Mouse (Mus musculus) stomach, embryonic 15.5 days (tissue): ENCODE measurements around the gene Cdc25b. TPM values are rescaled to one million over a fixed set of nuclear protein-coding genes. Genes with fewer than 3 reads are reported as not detected.

ENCODE experiments used
- ATAC-seq: fragments of 200-750 bp; cut with Nextera tagmentation; 2 replicates; pipeline ENCODE4 v1.8.0; 2017; ENCODE audit warnings: low read depth, moderate number of reproducible peaks, moderate TSS enrichment; ENCODE audit not compliant: insufficient read depth, low FRiP score
- H3K27ac ChIP-seq: fragments of 300-500 bp; sonication (generic); 2 replicates; pipeline ENCODE4 v1.5.1; 2015; ENCODE audit warnings: mild to moderate bottlenecking, inconsistent platforms
- H3K27me3 ChIP-seq: fragments of 300-500 bp; sonication (generic); replicated peaks from 2 replicates; pipeline ENCODE4 v1.6.1; 2015; ENCODE audit warnings: inconsistent platforms
- H3K36me3 ChIP-seq: fragments of 300-500 bp; sonication (generic); 2 replicates; pipeline ENCODE4 v1.6.1; 2015; ENCODE audit warnings: inconsistent platforms
- H3K4me1 ChIP-seq: fragments of 300-500 bp; sonication (generic); 2 replicates; pipeline ENCODE4 v1.6.1; 2015; ENCODE audit warnings: inconsistent platforms
- H3K4me2 ChIP-seq: fragments of 300-500 bp; sonication (generic); 2 replicates; pipeline ENCODE4 v1.6.1; 2015; ENCODE audit warnings: mild to moderate bottlenecking, inconsistent platforms
- H3K4me3 ChIP-seq: fragments of 300-500 bp; sonication (generic); replicated peaks from 2 replicates; pipeline ENCODE4 v1.5.1; 2015; ENCODE audit warnings: inconsistent platforms
- H3K9ac ChIP-seq: fragments of 300-500 bp; sonication (generic); 2 replicates; pipeline ENCODE4 v1.6.1; 2015; ENCODE audit warnings: inconsistent platforms
- H3K9me3 ChIP-seq: fragments of 300-500 bp; sonication (generic); 2 replicates; pipeline ENCODE4 v1.6.1; 2016; ENCODE audit warnings: inconsistent platforms
- WGBS: fragments of 180-500 bp; shearing (Covaris S2); methylation state at CpG from one replicate; pipeline ENCODE4 v1.1.7; 2015; 5-methylcytosine and 5-hydroxymethylcytosine counted together
- polyA plus RNA-seq: library from polyadenylated mRNA; unstranded; fragments of >200 nt; fragmentation: Nextera tagmentation; extraction: Ambion mirVana; gene quantifications from 2 replicates; pipeline ENCODE4 v1.2.1, GENCODE M21; 2015

Gene Cdc25b
- 57.6 and 62.6 TPM in 2 replicates for polyA plus RNA-seq

- WGBS: under 1% methylated on average over 43 of the region's 43 CpGs
- H3K4me2 ChIP-seq: peak within 1 kb of the TSS; percentile 87
- H3K27me3 ChIP-seq: no peaks in the 10 kb centered on the region
- peak; percentile 94 for ATAC-seq
- H3K36me3 ChIP-seq: peaks cover 7% of the 10 kb centered on the region; the same call in 1 of the 2 replicates
- peak within 1 kb of the TSS; percentile 75 for H3K4me3 ChIP-seq
- peak within 1 kb of the TSS; percentile 62 for H3K9ac ChIP-seq
- H3K4me1 ChIP-seq: peaks cover 36% of the 10 kb centered on the region
- no peaks in the 10 kb centered on the region for H3K9me3 ChIP-seq
- peak within 1 kb of the TSS; percentile 83 for H3K27ac ChIP-seq
These were observed at the start of gene Cdc25b, which contains the start of gene Spef1 for GRCm38 (mm10) chr2:131186771-131187601. Gene Cdc25b (plus strand): TSS chr2:131186949. Gene Spef1 (minus strand): TSS chr2:131187282.

GRCm38 (mm10) chr2:131138296-131138695, 48.5 kb upstream of the Cdc25b start:
- no peak overlapping the region for H3K4me3 ChIP-seq
- no peaks in the 10 kb centered on the region for H3K27me3 ChIP-seq
- no peak overlapping the region for H3K9ac ChIP-seq
- WGBS: 82% methylated on average over 4 of the region's 4 CpGs
- peaks cover 10% of the 10 kb centered on the region; the same call in 1 of the 2 replicates for H3K36me3 ChIP-seq
- no peaks in the 10 kb centered on the region for H3K9me3 ChIP-seq
- H3K27ac ChIP-seq: no peak overlapping the region
- no peak overlapping the region for H3K4me2 ChIP-seq
- no peak for ATAC-seq
- 0 out of 2 replicates have a peak, but pooled peaks cover 4% of the 10 kb centered on the region for H3K4me1 ChIP-seq

GRCm38 (mm10) chr2:131138760-131139159, 48.0 kb upstream of the Cdc25b start:
- Histone ChIP-seq H3K9me3 (no peaks in the 10 kb centered on the region), H3K4me3 (no peak overlapping the region), H3K27me3 (no peaks in the 10 kb centered on the region), H3K9ac (no peak overlapping the region), H3K4me2 (no peak overlapping the region), H3K27ac (no peak overlapping the region), H3K4me1 (0 out of 2 replicates have a peak, but pooled peaks cover 4% of the 10 kb centered on the region), H3K36me3 (peaks cover 14% of the 10 kb centered on the region)
- WGBS: 96% methylated on average over 7 of the region's 7 CpGs
- no peak for ATAC-seq

GRCm38 (mm10) chr2:131139287-131139686, 47.5 kb upstream of the Cdc25b start:
- H3K4me1 ChIP-seq: 0 out of 2 replicates have a peak, but pooled peaks cover 4% of the 10 kb centered on the region
- no peaks in the 10 kb centered on the region for H3K9me3 ChIP-seq
- H3K9ac ChIP-seq: no peak overlapping the region
- no peaks in the 10 kb centered on the region for H3K27me3 ChIP-seq
- peaks cover 12% of the 10 kb centered on the region for H3K36me3 ChIP-seq
- no peak for ATAC-seq
- H3K27ac ChIP-seq: no peak overlapping the region
- WGBS: 92% methylated on average over 5 of the region's 5 CpGs
- no peak overlapping the region for H3K4me3 ChIP-seq
- no peak overlapping the region for H3K4me2 ChIP-seq

- peaks cover 19% of the 10 kb centered on the region for H3K36me3 ChIP-seq
- 0 out of 2 replicates have a peak overlapping the region, but pooled peaks have one; percentile 28 for H3K27ac ChIP-seq
- H3K4me2 ChIP-seq: no peak overlapping the region
- WGBS: 30% methylated on average over 5 of the region's 5 CpGs
- ATAC-seq: no peak
- no peaks in the 10 kb centered on the region for H3K27me3 ChIP-seq
- H3K4me1 ChIP-seq: 0 out of 2 replicates have a peak, but pooled peaks cover 4% of the 10 kb centered on the region
- no peak overlapping the region for H3K4me3 ChIP-seq
- H3K9me3 ChIP-seq: no peaks in the 10 kb centered on the region
- H3K9ac ChIP-seq: no peak overlapping the region
These were observed 46.7 kb upstream of the Cdc25b start for GRCm38 (mm10) chr2:131139886-131140532.

- WGBS: 68% methylated on average over 5 of the region's 5 CpGs
- H3K9ac ChIP-seq: no peak overlapping the region
- no peaks in the 10 kb centered on the region for H3K27me3 ChIP-seq
- no peaks in the 10 kb centered on the region for H3K9me3 ChIP-seq
- H3K4me2 ChIP-seq: no peak overlapping the region
- ATAC-seq: no peak
- 0 out of 2 replicates have a peak overlapping the region, but pooled peaks have one; percentile 13 for H3K27ac ChIP-seq
- H3K4me1 ChIP-seq: 0 out of 2 replicates have a peak, but pooled peaks cover 4% of the 10 kb centered on the region
- peaks cover 21% of the 10 kb centered on the region for H3K36me3 ChIP-seq
- no peak overlapping the region for H3K4me3 ChIP-seq
These were observed 46.2 kb upstream of the Cdc25b start for GRCm38 (mm10) chr2:131140533-131140905.

- Histone ChIP-seq H3K9ac (no peak overlapping the region), H3K4me1 (0 out of 2 replicates have a peak, but pooled peaks cover 4% of the 10 kb centered on the region), H3K4me3 (no peak overlapping the region), H3K27ac (no peak overlapping the region), H3K4me2 (no peak overlapping the region), H3K36me3 (peaks cover 21% of the 10 kb centered on the region), H3K27me3 (no peaks in the 10 kb centered on the region), H3K9me3 (no peaks in the 10 kb centered on the region)
- ATAC-seq: no peak
- WGBS: 79% methylated on average over 8 of the region's 8 CpGs
These were observed 45.3 kb upstream of the Cdc25b start for GRCm38 (mm10) chr2:131141336-131141986.

- no peak overlapping the region for H3K27ac ChIP-seq
- peak; percentile 61; the same call in 1 of the 2 replicates for ATAC-seq
- H3K36me3 ChIP-seq: peaks cover 20% of the 10 kb centered on the region
- no peaks in the 10 kb centered on the region for H3K27me3 ChIP-seq
- H3K4me2 ChIP-seq: 0 out of 2 replicates have a peak overlapping the region, but pooled peaks have one; percentile 23
- no peaks in the 10 kb centered on the region for H3K9me3 ChIP-seq
- H3K4me3 ChIP-seq: no peak overlapping the region
- H3K9ac ChIP-seq: no peak overlapping the region
- WGBS: 30% methylated on average over 18 of the region's 18 CpGs
- H3K4me1 ChIP-seq: 0 out of 2 replicates have a peak, but pooled peaks cover 4% of the 10 kb centered on the region
These were observed 44.2 kb upstream of the Cdc25b start for GRCm38 (mm10) chr2:131142592-131142991.

GRCm38 (mm10) chr2:131143007-131143780, 43.6 kb upstream of the Cdc25b start:
- Histone ChIP-seq H3K9ac (no peak overlapping the region), H3K4me3 (no peak overlapping the region), H3K36me3 (peaks cover 15% of the 10 kb centered on the region), H3K9me3 (no peaks in the 10 kb centered on the region), H3K4me2 (0 out of 2 replicates have a peak overlapping the region, but pooled peaks have one; percentile 23), H3K27me3 (no peaks in the 10 kb centered on the region), H3K27ac (no peak overlapping the region), H3K4me1 (0 out of 2 replicates have a peak, but pooled peaks cover 4% of the 10 kb centered on the region)
- ATAC-seq: no peak
- WGBS: 70% methylated on average over 22 of the region's 22 CpGs

- no peak for ATAC-seq
- Histone ChIP-seq H3K27ac (no peak overlapping the region), H3K36me3 (peaks cover 23% of the 10 kb centered on the region), H3K9me3 (no peaks in the 10 kb centered on the region), H3K27me3 (no peaks in the 10 kb centered on the region), H3K4me1 (0 out of 2 replicates have a peak, but pooled peaks cover 4% of the 10 kb centered on the region), H3K4me2 (no peak overlapping the region), H3K4me3 (no peak overlapping the region), H3K9ac (no peak overlapping the region)
- WGBS: 57% methylated on average over 13 of the region's 13 CpGs
These were observed 41.6 kb upstream of the Cdc25b start for GRCm38 (mm10) chr2:131145121-131145520.

GRCm38 (mm10) chr2:131145536-131145935, 41.2 kb upstream of the Cdc25b start:
- Histone ChIP-seq H3K4me2 (no peak overlapping the region), H3K27ac (no peak overlapping the region), H3K9ac (no peak overlapping the region), H3K36me3 (peaks cover 23% of the 10 kb centered on the region), H3K4me1 (0 out of 2 replicates have a peak, but pooled peaks cover 4% of the 10 kb centered on the region), H3K27me3 (no peaks in the 10 kb centered on the region), H3K4me3 (no peak overlapping the region), H3K9me3 (no peaks in the 10 kb centered on the region)
- ATAC-seq: no peak
- WGBS: 81% methylated on average over 2 of the region's 2 CpGs
